Comparison of ENCODE assay signal across 14 mouse cellular contexts in the genomic region with DNA sequence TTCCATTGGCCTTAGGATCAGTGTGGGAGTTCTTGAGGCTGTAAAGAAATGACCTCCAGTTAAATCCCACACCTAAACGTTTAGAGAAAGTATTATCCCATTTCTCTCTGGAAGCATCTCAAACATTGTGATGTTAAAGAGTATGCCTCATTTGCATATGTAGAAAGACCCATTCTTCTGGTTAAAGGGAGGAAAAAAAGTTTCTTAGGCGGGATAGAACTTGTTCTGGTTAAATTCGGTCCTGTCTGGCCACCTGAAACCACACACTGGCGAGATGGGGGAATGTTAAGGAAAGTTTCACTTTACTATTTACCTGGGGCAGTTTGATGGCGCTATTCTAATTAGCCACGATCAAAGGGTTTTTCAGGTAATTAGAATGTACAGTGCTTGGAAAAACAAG.
"Had no signal": no experiment of that assay in that cellular context is flagged by ENCODE, and none has a peak within 500 bp of the region (broad histone marks: within the 10 kb centered on the region; RNA-seq: fewer than 3 reads in every experiment).

No protein-coding gene starts in this region.

- H3K4me3 ChIP-seq: layer of hippocampus, adult 2 months had no signal

- H3K4me2 ChIP-seq: liver, embryonic 11.5 days; lung, embryonic 14.5 days had no signal

- H3K27ac ChIP-seq: kidney, postnatal 0 days; layer of hippocampus, adult 2 months; liver, embryonic 14.5 days; macrophage; stomach, postnatal 0 days had no signal

- DNase-seq: kidney, postnatal 25 days; layer of hippocampus, adult 9-11 months; liver, postnatal 0 days; lung, embryonic 14.5 days; midbrain, embryonic 14.5 days; right cerebral cortex, postnatal 4 days; thymus, postnatal 25 days had no signal

- H3K9ac ChIP-seq: liver, embryonic 14.5 days; liver, postnatal 0 days; lung, embryonic 14.5 days had no signal

- ATAC-seq: liver, postnatal 0 days; lung, postnatal 0 days had no signal
